Mouse (Mus musculus) forebrain, postnatal 0 days (tissue): ENCODE measurements around the gene Cfi. TPM values are rescaled to one million over a fixed set of nuclear protein-coding genes. Genes with fewer than 3 reads are reported as not detected.

Experiments
- ATAC-seq: fragments of 200-750 bp; cut with Nextera tagmentation; 2 replicates; pipeline ENCODE4 v1.8.0; 2017; ENCODE audit warnings: mild to moderate bottlenecking, moderate library complexity
- DNase-seq: peaks from one replicate; pipeline ENCODE4 v3.0.0-alpha.2; 2015
- H3K27ac ChIP-seq: fragments of 300-500 bp; sonication (generic); 2 replicates; pipeline ENCODE4 v1.5.1; 2014; ENCODE audit warnings: low read depth, mild to moderate bottlenecking, antibody characterized with exemption, low read length, moderate library complexity, mixed read lengths
- H3K27me3 ChIP-seq: fragments of 300-500 bp; sonication (generic); 2 replicates; pipeline ENCODE4 v1.6.1; 2014; ENCODE audit warnings: mild to moderate bottlenecking, low read length, mixed read lengths; ENCODE audit not compliant: insufficient read depth
- H3K36me3 ChIP-seq: fragments of 300-500 bp; sonication (generic); 2 replicates; pipeline ENCODE4 v1.6.1; 2014; ENCODE audit warnings: mild to moderate bottlenecking, moderate library complexity; ENCODE audit not compliant: insufficient read depth
- H3K4me1 ChIP-seq: fragments of 300-500 bp; sonication (generic); 2 replicates; pipeline ENCODE4 v1.6.1; 2014; ENCODE audit warnings: antibody characterized with exemption; ENCODE audit not compliant: insufficient read depth
- H3K4me2 ChIP-seq: fragments of 300-500 bp; sonication (generic); 2 replicates; pipeline ENCODE4 v1.6.1; 2014; ENCODE audit warnings: low read depth, mild to moderate bottlenecking, moderate library complexity
- H3K4me3 ChIP-seq: fragments of 300-500 bp; sonication (generic); 2 replicates; pipeline ENCODE4 v1.5.1; 2014; ENCODE audit warnings: low read depth, low read length, mixed read lengths
- H3K9ac ChIP-seq: fragments of 300-500 bp; sonication (generic); 2 replicates; pipeline ENCODE4 v1.6.1; 2014; ENCODE audit warnings: mild to moderate bottlenecking
- H3K9me3 ChIP-seq: fragments of 300-500 bp; sonication (generic); 2 replicates; pipeline ENCODE4 v1.6.1; 2016; ENCODE audit warnings: low read length
- CTCF ChIP-seq: sonication (generic); IDR thresholded peaks from 2 replicates; pipeline ENCODE4 v1.5.1; 2016; ENCODE audit warnings: antibody characterized with exemption, control low read depth, low read depth
- WGBS: fragments of 180-500 bp; shearing (Covaris S2); extraction: QIAGEN DNeasy Blood & Tissue Kit; methylation state at CpG from one replicate; pipeline ENCODE4 v1.1.7; 2014; 5-methylcytosine and 5-hydroxymethylcytosine counted together
- polyA plus RNA-seq: library from polyadenylated mRNA; unstranded; fragments of >200 nt; fragmentation: Nextera tagmentation; extraction: Ambion mirVana; gene quantifications from 2 replicates; pipeline ENCODE4 v1.2.1, GENCODE M21; 2015
- total RNA-seq: library from RNA; depleted of rRNA; stranded (reverse); fragments of >200 nt; gene quantifications from 2 replicates; pipeline ENCODE4 v1.2.3, GENCODE M21; 2014

Gene Cfi
- total and polyA plus RNA-seq, 2 experiments from 2014 or later, result 0.33 TPM; not detected in 1

DNA sequence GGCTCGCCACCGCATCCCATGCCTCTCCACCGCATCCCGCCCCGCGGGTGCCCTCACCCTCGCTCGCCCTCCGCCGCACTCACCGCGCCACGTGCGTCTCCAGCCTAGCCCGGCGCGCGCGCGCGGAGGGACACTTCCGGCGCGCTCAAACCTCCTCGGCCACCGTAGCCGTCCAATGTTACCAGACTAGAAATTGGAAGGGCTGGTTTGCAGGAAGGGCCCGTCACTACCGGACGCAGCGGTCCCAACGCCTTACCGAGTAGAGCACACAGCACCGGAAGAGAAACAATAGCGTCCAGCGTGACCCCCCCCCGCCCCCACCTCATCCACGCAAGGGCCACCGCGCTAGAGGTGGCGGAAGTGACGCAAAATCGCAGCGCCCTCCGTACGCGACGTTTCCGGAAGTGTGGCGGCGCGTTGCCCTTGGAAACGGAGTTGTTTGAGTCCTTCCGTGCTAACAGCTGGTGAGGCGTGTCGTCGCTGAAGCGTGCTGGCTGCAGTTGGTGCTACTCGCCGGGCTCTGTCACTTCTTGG, 4.6 kb upstream of the Cfi start, which contains the start of gene Gar1:
Gene Gar1 (minus strand): TSS at position 362 of the 534 bp plus-strand sequence.
- H3K9ac ChIP-seq, result peak within 1 kb of the TSS; percentile 85
- H3K4me2 ChIP-seq, result peak within 1 kb of the TSS; percentile 66
- peak within 1 kb of the TSS; percentile 88 for H3K27ac ChIP-seq
- ATAC-seq, result peak; percentile 97
- peak; percentile 99 for DNase-seq
- no peak for TF ChIP-seq CTCF
- under 1% methylated on average over 60 of the region's 60 CpGs for WGBS
- no peaks in the 10 kb centered on the region for H3K27me3 ChIP-seq
- H3K36me3 ChIP-seq, result 0 out of 2 replicates have a peak, but pooled peaks cover 3% of the 10 kb centered on the region
- H3K9me3 ChIP-seq, result no peaks in the 10 kb centered on the region
- peak within 1 kb of the TSS; percentile 95 for H3K4me3 ChIP-seq
- peaks cover 8% of the 10 kb centered on the region for H3K4me1 ChIP-seq

- DNase-seq (no peak), ATAC-seq (no peak)
- Histone ChIP-seq H3K27me3 (no peaks in the 10 kb centered on the region), H3K9ac (no peak overlapping the region), H3K4me1 (no peaks in the 10 kb centered on the region), H3K27ac (no peak overlapping the region), H3K4me2 (no peak overlapping the region), H3K9me3 (no peaks in the 10 kb centered on the region), H3K4me3 (no peak overlapping the region), H3K36me3 (no peaks in the 10 kb centered on the region)
- WGBS, result 10% methylated on average over 11 of the region's 11 CpGs
- no peak for TF ChIP-seq CTCF
Measured at GRCm38 (mm10) chr3:129836051-129836697, 490 bp downstream of the Cfi start.

DNA sequence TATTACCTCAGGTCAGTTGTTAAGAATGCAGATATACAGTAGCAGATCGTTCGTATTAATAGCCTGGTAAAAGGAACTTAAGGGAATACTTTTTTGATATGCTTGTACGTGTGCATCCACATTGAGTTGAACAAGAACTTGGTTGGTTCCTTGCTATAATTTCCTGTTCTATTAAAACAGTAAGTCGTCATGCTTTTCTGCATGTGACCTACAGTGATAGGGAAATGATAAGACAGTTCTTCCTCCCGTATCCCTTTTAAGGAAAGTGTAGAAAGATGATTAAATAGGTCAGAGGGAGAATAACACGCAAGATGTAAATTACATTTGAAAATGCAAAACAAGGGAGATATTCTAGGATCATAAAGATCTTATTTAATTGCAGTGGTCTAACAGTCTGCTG, 1.3 kb downstream of the Cfi start:
- Histone ChIP-seq H3K36me3 (no peaks in the 10 kb centered on the region), H3K4me2 (no peak overlapping the region), H3K9ac (no peak overlapping the region), H3K27ac (no peak overlapping the region), H3K27me3 (no peaks in the 10 kb centered on the region), H3K9me3 (no peaks in the 10 kb centered on the region), H3K4me1 (no peaks in the 10 kb centered on the region), H3K4me3 (no peak overlapping the region)
- DNase-seq (no peak), ATAC-seq (no peak)
- TF ChIP-seq CTCF, result no peak
- WGBS, result 90% methylated on average over 6 of the region's 6 CpGs

DNA sequence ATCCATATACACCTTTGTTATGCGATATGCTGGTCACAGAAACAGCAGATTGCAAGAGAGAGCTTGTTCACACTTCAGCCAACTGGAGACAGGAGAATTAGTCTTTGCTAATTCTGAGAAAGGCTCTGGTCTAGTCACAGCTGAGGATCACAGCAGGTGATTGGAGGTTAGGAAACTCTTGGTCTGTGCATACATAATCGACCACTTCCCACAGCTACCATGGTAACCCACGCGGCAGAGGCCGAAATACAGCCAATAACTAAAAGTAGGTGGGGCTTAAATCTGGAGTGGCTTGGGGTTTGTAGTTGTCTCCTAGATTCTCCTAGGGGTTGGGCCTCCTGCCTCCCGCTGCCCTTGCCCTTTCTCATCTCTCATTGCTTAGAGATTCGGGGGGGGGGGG, 2.3 kb downstream of the Cfi start:
- H3K9ac ChIP-seq, result no peak overlapping the region
- H3K9me3 ChIP-seq, result no peaks in the 10 kb centered on the region
- ATAC-seq (no peak), DNase-seq (no peak)
- 42% methylated on average over 7 of the region's 7 CpGs for WGBS
- TF ChIP-seq CTCF, result no peak
- no peak overlapping the region for H3K4me2 ChIP-seq
- H3K36me3 ChIP-seq, result no peaks in the 10 kb centered on the region
- H3K27me3 ChIP-seq, result no peaks in the 10 kb centered on the region
- H3K4me3 ChIP-seq, result no peak overlapping the region
- no peaks in the 10 kb centered on the region for H3K4me1 ChIP-seq
- H3K27ac ChIP-seq, result no peak overlapping the region

DNA sequence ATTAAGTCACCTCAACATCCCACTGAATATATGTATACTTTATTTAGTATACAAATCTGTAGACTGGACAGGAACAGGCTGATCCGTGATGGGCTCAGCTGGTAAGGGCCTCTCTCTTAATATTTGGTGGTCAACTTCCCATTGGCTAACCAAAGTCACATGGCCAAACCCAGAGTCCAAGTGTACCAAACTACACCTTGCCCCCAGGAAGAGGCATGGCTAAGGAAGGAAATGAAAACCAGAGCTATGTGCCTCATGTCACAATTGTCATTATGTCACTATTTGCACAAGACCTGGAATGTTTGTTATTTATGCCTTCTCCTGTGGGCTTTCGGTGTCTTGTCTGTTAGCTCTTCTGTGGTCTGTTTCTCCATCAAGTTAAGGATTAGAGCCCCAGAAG, 10.2 kb downstream of the Cfi start:
- Histone ChIP-seq H3K4me3 (no peak overlapping the region), H3K4me2 (no peak overlapping the region), H3K27me3 (no peaks in the 10 kb centered on the region), H3K4me1 (no peaks in the 10 kb centered on the region), H3K9ac (no peak overlapping the region), H3K27ac (no peak overlapping the region), H3K9me3 (no peaks in the 10 kb centered on the region), H3K36me3 (no peaks in the 10 kb centered on the region)
- ATAC-seq (no peak), DNase-seq (no peak)
- WGBS, result 94% methylated on average over 2 of the region's 2 CpGs
- no peak for TF ChIP-seq CTCF

GRCm38 (mm10) chr3:129846846-129847245, 11.2 kb downstream of the Cfi start:
- no peak for DNase-seq
- Histone ChIP-seq H3K36me3 (no peaks in the 10 kb centered on the region), H3K4me3 (no peak overlapping the region), H3K4me1 (no peaks in the 10 kb centered on the region), H3K9ac (no peak overlapping the region), H3K27ac (no peak overlapping the region), H3K4me2 (no peak overlapping the region), H3K9me3 (no peaks in the 10 kb centered on the region), H3K27me3 (no peaks in the 10 kb centered on the region)
- WGBS, result 88% methylated on average over 7 of the region's 7 CpGs
- no peak for TF ChIP-seq CTCF
- no peak for ATAC-seq

- no peak for TF ChIP-seq CTCF
- Histone ChIP-seq H3K4me2 (no peak overlapping the region), H3K4me1 (no peaks in the 10 kb centered on the region), H3K9ac (no peak overlapping the region), H3K27ac (no peak overlapping the region), H3K36me3 (no peaks in the 10 kb centered on the region), H3K9me3 (no peaks in the 10 kb centered on the region), H3K27me3 (no peaks in the 10 kb centered on the region), H3K4me3 (no peak overlapping the region)
- WGBS, result 77% methylated on average over 2 of the region's 2 CpGs
- no peak for ATAC-seq
- DNase-seq, result no peak
Measured at GRCm38 (mm10) chr3:129862592-129862991, 26.9 kb downstream of the Cfi start.
